Comparison of ENCODE assay signal across 1 mouse cellular context in the genomic region with DNA sequence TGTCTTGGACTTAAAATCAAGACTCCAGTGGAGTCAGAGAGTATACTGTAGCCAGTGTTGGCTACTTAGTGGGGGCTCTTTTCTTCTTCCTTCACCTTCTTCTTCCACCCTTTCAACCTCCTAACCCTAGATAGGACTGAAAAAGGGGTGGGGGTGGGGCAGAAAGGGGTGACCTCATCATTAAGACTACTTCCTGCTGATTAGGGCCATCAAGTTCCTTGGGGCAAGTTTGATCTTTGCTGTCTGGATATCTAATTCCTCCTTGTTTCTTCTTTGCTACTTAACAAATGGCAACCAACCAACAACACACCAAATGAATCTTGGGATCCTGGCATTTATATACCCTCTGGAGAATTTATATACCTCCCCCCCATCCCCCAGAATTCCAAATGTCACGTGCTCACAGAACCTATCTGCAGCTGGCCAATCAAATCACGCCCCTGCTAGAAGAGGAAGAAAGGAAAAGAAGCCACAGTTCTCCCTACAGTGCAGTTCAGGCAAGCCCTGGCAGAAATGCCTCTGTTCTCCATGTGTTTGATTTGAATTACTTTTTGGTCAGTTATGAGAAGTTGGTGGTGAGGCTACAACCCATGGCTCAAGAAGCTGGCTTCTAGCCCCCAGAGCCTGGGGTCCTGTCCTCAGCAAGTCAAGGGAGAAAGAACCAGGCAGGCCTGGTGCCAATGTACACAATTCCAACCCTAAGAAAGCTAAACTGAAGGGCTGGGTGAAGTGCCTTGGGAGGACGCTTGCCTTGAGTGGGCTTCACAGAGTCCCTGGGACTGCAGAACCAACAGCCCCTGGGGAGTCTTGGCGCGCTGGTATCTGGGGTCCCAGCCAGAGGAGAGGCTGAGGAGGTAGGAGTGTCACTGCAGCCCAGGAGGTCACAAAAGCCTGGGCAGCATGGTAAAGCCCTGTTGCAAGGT.
A peak's percentile ranks its signal among the peaks of the same experiment; 100 is the strongest.
TF ChIP-seq lines count a peak whose summit lies in the region.

No protein-coding gene starts in this region.

TF ChIP-seq in MEL, 35 proteins besides CTCF, POLR2A, EP300 and RAD21:
- TF ChIP-seq MXI1 (IDR thresholded peaks at IDR 0.05; ENCODE audit: low read depth, low read length) (no peak; the same call in 1 of the 2 replicates), UBTF (IDR thresholded peaks at IDR 0.05; ENCODE audit: borderline replicate concordance, insufficient read depth, low read depth, low read length) (no peak), MAX (IDR thresholded peaks at IDR 0.05; ENCODE audit: low read length) (peak; percentile 83), BHLHE40 (IDR thresholded peaks at IDR 0.05; ENCODE audit: borderline replicate concordance, low read depth, low read length) (peak; percentile 82; the same call in 1 of the 2 replicates), MAFK (IDR thresholded peaks at IDR 0.05; ENCODE audit: borderline replicate concordance, low read depth, low read length) (no peak), ZC3H11A (IDR thresholded peaks at IDR 0.05; ENCODE audit: low read depth, low read length) (no peak), ETS1 (IDR thresholded peaks at IDR 0.05; ENCODE audit: low read depth, low read length) (peak; percentile 63), USF2 (IDR thresholded peaks at IDR 0.05; ENCODE audit: borderline replicate concordance in 1 of 2, insufficient read depth in 1 of 2, low read depth in 1 of 2, low read length in 2 of 2) (peak in 1 of 2 experiments; percentile 66; a peak in 1 of 4 replicates), ZNF384 (IDR thresholded peaks at IDR 0.05; ENCODE audit: low read depth, low read length) (no peak), GATA1 (IDR thresholded peaks at IDR 0.05; ENCODE audit: low read depth, low read length) (no peak; the same call in 1 of the 2 replicates), USF1 (IDR thresholded peaks at IDR 0.05; ENCODE audit: low read depth, low read length) (peak; percentile 94), POLR2AphosphoS2 (IDR thresholded peaks at IDR 0.05; ENCODE audit: low read length) (no peak)
TF ChIP-seq in MEL: peak in this region for 5.
